Mouse (Mus musculus) cortical plate, adult 2 months (tissue): ENCODE results near the gene Dpysl4.

Source experiments
- CTCF ChIP-seq: fragments of 200-500 bp; IDR thresholded peaks from 2 replicates; pipeline ENCODE4 v1.5.1; 2011; ENCODE audit warnings: mild to moderate bottlenecking, control low read depth, low read length; ENCODE audit not compliant: insufficient read depth; ENCODE audit errors: extremely low read depth
- POLR2A ChIP-seq: fragments of 200-500 bp; IDR thresholded peaks from 2 replicates; pipeline ENCODE4 v1.6.1; 2011; ENCODE audit warnings: mild to moderate bottlenecking, low read length, control low read depth; ENCODE audit not compliant: insufficient read depth; ENCODE audit errors: extremely low read depth

DNA sequence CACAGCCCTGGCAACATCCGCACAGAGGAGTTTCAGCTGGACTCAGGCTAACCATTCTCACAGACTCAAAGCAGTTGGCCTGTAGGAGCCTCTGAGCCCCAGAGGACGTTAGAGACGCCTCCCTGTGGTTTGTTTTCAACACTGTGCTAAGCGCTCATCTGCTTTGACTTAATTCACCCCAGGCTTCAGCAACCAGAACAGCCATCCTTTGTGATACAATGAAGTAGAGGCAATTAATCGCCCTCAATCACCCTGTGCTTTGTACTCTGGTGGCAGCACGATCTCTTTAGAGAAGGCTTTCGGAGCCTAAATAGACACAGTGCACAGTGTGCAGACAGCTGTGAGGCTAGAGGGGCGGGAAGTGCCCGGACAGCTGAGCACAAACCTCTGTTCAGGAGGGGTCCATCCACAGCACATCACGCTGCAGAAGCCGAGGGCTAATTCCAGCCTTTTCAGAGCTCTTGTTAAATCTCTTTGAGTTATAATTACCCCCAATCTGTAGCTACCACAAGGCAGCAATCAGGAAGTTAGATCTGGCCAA, 54.2 kb downstream of the Dpysl4 start:
- TF ChIP-seq CTCF (no peak), POLR2A (no peak)
